Mouse (Mus musculus) MEL (cell line): Measurements from ENCODE around the gene Znrf1.

ENCODE experiments used
- BHLHE40 ChIP-seq: IDR thresholded peaks from 2 replicates; pipeline ENCODE4 v1.6.1; 2012; ENCODE audit warnings: low read depth, mild to moderate bottlenecking, inconsistent platforms, low read length, improper control_type of control experiment, borderline replicate concordance
- CTCF ChIP-seq, 3 experiments: IDR thresholded peaks in 2 of 3; conservative IDR thresholded peaks in 1 of 3; 2 replicates each; pipeline ENCODE4 v1.5.1; 2011 to 2012; ENCODE audit warnings: low read length in 3 of 3, low read depth in 2 of 3, mild to moderate bottlenecking in 2 of 3, improper control_type of control experiment in 1 of 3, inconsistent platforms in 1 of 3, mixed read lengths in 1 of 3, moderate library complexity in 1 of 3; ENCODE audit not compliant: control insufficient read depth in 1 of 3, insufficient read depth in 1 of 3, poor library complexity in 1 of 3, severe bottlenecking in 1 of 3
- JUND ChIP-seq: IDR thresholded peaks from 2 replicates; pipeline ENCODE4 v1.6.1; 2011; ENCODE audit warnings: low read depth, mild to moderate bottlenecking, improper control_type of control experiment, low read length
- MAZ ChIP-seq: IDR thresholded peaks from 2 replicates; pipeline ENCODE4 v1.6.1; 2012; ENCODE audit warnings: low read depth, mild to moderate bottlenecking, inconsistent platforms, low read length, improper control_type of control experiment

DNA sequence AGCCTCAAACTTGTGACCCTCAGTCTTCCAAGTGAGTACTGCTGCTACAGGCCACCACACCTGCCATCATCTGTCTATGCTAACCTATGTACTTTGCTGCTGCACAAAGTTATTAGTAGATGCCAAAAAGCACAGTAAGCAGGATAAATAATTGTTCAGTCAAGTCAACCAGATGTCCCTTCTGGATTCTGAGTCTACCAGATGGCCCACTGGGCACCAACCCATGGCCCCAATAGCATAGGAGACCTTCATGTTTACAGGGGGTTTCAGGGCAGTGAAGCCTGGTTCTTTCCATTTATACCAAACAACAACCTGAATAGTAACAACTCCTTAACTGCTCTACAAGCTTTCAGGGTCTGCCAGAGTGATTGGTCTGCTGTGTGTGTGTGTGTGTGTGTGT is 55.3 kb downstream of the Znrf1 start:
- no peak for TF ChIP-seq BHLHE40
- no peak for TF ChIP-seq CTCF (IDR thresholded peaks at IDR 0.05 in 2 of 3, conservative IDR thresholded peaks at IDR 0.05 in 1 of 3; ENCODE audit: control insufficient read depth in 1 of 3, insufficient read depth in 1 of 3, low read depth in 2 of 3, low read length in 3 of 3, poor library complexity in 1 of 3, severe bottlenecking in 1 of 3)
- no peak for TF ChIP-seq JUND
- no peak for TF ChIP-seq MAZ
